Mouse (Mus musculus) gastrocnemius, postnatal 4 days (tissue): Measurements from ENCODE around the gene Serpinb9f. TPM values are rescaled to one million over a fixed set of nuclear protein-coding genes. Genes with fewer than 3 reads are reported as not detected.
"Not testable (repeated sequence)": the region's sequence is repeated elsewhere in the genome, so short reads cannot be mapped to it uniquely, and the experiment has no call there.

Experiments
- DNase-seq, 2 experiments: peaks; one replicate each; pipeline ENCODE4 v3.0.0; 2021 to 2022; ENCODE audit warnings: low spot score in 2 of 2, mixed read lengths in 2 of 2
- long read RNA-seq, 2 experiments: library from polyadenylated mRNA; stranded (forward); transcript quantifications; one replicate each; pipeline ENCODE4 v2.0.0; 2021
- total RNA-seq, 2 experiments: library from RNA; stranded (reverse); gene quantifications; 2 replicates each; pipeline ENCODE4 v1.2.3; 2021

Gene Serpinb9f
- not detected for total RNA-seq
- long read RNA-seq, experiment 1 = 0 reads
- long read RNA-seq, experiment 2 = 0 reads

- DNase-seq = not testable (repeated sequence)
These were observed at the start of gene Serpinb9f for GRCm38 (mm10) chr13:33323777-33324176. TSS of gene Serpinb9f (plus strand) at chr13:33324077.

GRCm38 (mm10) chr13:33308631-33309030 is 15.2 kb upstream of the Serpinb9f start:
- not testable (repeated sequence) for DNase-seq

DNA sequence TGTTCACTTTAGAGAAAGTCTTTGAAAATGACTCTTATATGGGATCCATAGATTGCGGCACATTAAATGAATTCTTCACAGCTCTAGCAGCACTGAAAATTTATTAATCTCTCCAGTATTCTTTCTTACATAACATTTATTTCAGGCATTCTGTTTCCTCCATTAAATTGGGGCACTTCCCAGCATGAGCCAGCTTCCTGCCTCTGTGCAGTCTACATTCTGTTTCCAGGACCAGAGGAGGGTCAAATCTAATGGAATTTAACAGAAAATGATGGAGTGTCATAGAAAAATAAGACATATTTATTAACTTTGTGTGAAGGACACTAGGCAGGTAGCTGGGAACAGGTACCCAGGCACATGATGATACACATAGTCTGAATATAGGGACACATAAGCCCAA is 32.8 kb downstream of the Serpinb9f start:
- DNase-seq = not testable (repeated sequence)

Other genes starting within 250 kb of the Serpinb9f start
- gene Serpinb1b, start 245.5 kb upstream of the Serpinb9f start, total RNA-seq = under 1 TPM; 0.22 to 0.36 TPM
- not detected for gene Serpinb9c, start 164.3 kb upstream of the Serpinb9f start, total RNA-seq
- gene Serpinb9d, start 131.1 kb upstream of the Serpinb9f start, total RNA-seq = not detected
- gene Serpinb9e, start 74.5 kb upstream of the Serpinb9f start, total RNA-seq = not detected
- not detected for gene Gm11397, start 71.7 kb downstream of the Serpinb9f start, total RNA-seq
- not detected for gene Serpinb9g, start 160.7 kb downstream of the Serpinb9f start, total RNA-seq